Mouse (Mus musculus) small intestine, adult 2 months (tissue): ENCODE measurements at regions not wholly inside any gene's neighbourhood (a gene's known extent, or its start where the extent isn't known, plus 50 kb on each side); places are given as distances from the start of the nearest gene placed in this dataset.

Experiments
- H3K27ac ChIP-seq: fragments of 200-500 bp; 2 replicates; pipeline ENCODE4 v1.5.1; 2012; ENCODE audit warnings: low read depth, low read length, control low read depth, inconsistent platforms; ENCODE audit not compliant: insufficient read depth
- H3K27me3 ChIP-seq: fragments of 200-500 bp; 2 replicates; pipeline ENCODE4 v1.6.1; 2012; ENCODE audit warnings: mild to moderate bottlenecking, moderate library complexity, low read length, inconsistent platforms; ENCODE audit not compliant: control insufficient read depth, insufficient read depth
- H3K36me3 ChIP-seq: fragments of 200-500 bp; 2 replicates; pipeline ENCODE4 v1.6.1; 2012; ENCODE audit warnings: mild to moderate bottlenecking, low read length, control low read depth, inconsistent platforms; ENCODE audit not compliant: control insufficient read depth, insufficient read depth
- H3K4me1 ChIP-seq: fragments of 200-500 bp; 2 replicates; pipeline ENCODE4 v1.6.1; 2012; ENCODE audit warnings: low read length, inconsistent platforms, mixed read lengths; ENCODE audit not compliant: control insufficient read depth, insufficient read depth, insufficient read length
- H3K4me3 ChIP-seq: fragments of 200-500 bp; 2 replicates; pipeline ENCODE4 v1.5.1; 2012; ENCODE audit warnings: low read depth, mild to moderate bottlenecking, control low read depth, inconsistent platforms, low read length, moderate library complexity
- CTCF ChIP-seq: fragments of 200-500 bp; IDR thresholded peaks from 2 replicates; pipeline ENCODE4 v1.5.1; 2012; ENCODE audit warnings: low read depth, mild to moderate bottlenecking, control low read depth, inconsistent platforms, low read length, moderate library complexity, mixed read lengths; ENCODE audit not compliant: insufficient replicate concordance, insufficient read length; ENCODE audit errors: extremely low read depth
- POLR2A ChIP-seq: fragments of 200-500 bp; IDR thresholded peaks from 2 replicates; pipeline ENCODE4 v1.6.1; 2012; ENCODE audit warnings: low read depth, mild to moderate bottlenecking, control low read depth, inconsistent platforms, low read length, moderate library complexity
- WGBS: fragments of 180-500 bp; shearing (Covaris S2); methylation state at CpG from one replicate; pipeline ENCODE4 v1.1.7; 2018; 5-methylcytosine and 5-hydroxymethylcytosine counted together

GRCm38 (mm10) chr1:92325281-92325680 lies 129.8 kb upstream of the Hdac4 start:
- H3K4me1 ChIP-seq, result 0 out of 2 replicates have a peak, but pooled peaks cover 2% of the 10 kb centered on the region
- H3K27me3 ChIP-seq, result no peaks in the 10 kb centered on the region
- no peak overlapping the region for H3K27ac ChIP-seq
- WGBS, result 57% methylated on average over 7 of the region's 7 CpGs
- H3K36me3 ChIP-seq, result no peaks in the 10 kb centered on the region
- H3K4me3 ChIP-seq, result no peak overlapping the region
- TF ChIP-seq POLR2A (no peak), CTCF (no peak)

DNA sequence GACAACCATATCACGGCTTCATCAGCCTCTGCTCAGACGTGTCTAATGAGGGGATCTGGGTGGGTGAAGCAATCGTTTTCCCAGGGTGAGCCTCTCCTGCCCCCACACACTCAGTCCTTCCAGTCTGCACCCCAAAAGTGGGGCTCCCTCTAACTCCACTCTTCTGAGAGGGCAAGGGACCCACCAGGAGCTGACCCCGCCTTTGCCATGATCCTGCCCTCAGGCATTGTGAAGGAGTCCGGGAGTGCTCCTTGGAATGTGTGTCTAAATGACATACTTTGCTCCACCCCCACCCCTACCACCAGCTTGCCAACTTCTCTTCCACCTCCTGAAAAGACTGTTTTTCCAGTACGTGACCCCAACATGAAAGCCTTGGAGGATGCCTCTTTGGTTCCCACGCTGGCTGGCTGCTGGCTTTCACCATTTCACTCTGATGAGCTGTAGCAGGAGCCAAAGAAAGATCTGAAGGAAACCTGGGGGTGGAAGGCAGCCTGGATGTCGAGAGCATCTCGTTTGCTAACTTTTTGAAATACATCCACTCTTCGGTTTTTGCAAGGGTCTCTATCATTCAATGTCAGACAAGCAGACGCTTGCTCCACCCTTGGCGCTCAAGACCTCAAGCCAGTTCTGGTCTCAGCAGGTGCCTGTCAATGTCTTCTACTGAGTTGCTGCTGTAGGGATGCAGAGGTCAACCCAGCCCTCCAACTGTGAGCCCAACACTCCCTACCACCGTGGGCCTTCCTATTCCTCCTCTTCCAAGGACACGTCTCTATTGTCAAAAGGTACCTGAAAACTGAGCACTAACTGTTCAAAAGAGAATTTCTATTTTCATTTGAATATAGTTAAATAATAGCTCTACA lies 128.8 kb upstream of the Hdac4 start:
- TF ChIP-seq POLR2A (no peak), CTCF (no peak)
- Histone ChIP-seq H3K36me3 (no peaks in the 10 kb centered on the region), H3K4me1 (no peaks in the 10 kb centered on the region), H3K27me3 (no peaks in the 10 kb centered on the region), H3K27ac (no peak overlapping the region), H3K4me3 (no peak overlapping the region)
- WGBS, result 72% methylated on average over 14 of the region's 14 CpGs

DNA sequence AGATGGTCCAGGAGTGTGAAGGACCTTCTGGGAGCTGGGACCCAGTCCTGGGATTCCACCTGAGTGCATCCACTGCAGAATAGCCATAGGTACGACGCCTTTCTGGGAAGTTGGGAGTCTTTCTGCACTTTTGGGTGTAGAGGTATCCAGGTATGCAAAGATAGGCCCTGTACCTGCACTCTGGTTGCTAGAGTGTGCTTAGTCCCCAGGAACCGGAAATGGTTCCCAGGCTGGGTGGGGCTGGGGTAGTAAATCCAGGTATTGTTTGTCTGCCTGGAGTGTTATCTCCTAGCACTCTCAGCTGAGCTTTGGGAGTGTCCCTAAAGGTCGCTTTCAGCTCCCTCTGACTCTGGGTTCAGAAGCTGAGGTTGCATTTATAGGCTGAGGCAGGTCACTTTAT lies 121.6 kb upstream of the Hdac4 start:
- Histone ChIP-seq H3K36me3 (no peaks in the 10 kb centered on the region), H3K27ac (no peak overlapping the region), H3K27me3 (no peaks in the 10 kb centered on the region), H3K4me3 (no peak overlapping the region), H3K4me1 (peaks cover 8% of the 10 kb centered on the region; the same call in 1 of the 2 replicates)
- TF ChIP-seq POLR2A (no peak), CTCF (no peak)
- WGBS, result 62% methylated on average over 4 of the region's 4 CpGs

GRCm38 (mm10) chr1:92316191-92316723 lies 120.8 kb upstream of the Hdac4 start:
- WGBS, result 34% methylated on average over 10 of the region's 10 CpGs
- Histone ChIP-seq H3K27me3 (no peaks in the 10 kb centered on the region), H3K4me3 (no peak overlapping the region), H3K4me1 (peaks cover 8% of the 10 kb centered on the region; the same call in 1 of the 2 replicates), H3K36me3 (no peaks in the 10 kb centered on the region), H3K27ac (no peak overlapping the region)
- no peak for TF ChIP-seq POLR2A
- TF ChIP-seq CTCF, result no peak

DNA sequence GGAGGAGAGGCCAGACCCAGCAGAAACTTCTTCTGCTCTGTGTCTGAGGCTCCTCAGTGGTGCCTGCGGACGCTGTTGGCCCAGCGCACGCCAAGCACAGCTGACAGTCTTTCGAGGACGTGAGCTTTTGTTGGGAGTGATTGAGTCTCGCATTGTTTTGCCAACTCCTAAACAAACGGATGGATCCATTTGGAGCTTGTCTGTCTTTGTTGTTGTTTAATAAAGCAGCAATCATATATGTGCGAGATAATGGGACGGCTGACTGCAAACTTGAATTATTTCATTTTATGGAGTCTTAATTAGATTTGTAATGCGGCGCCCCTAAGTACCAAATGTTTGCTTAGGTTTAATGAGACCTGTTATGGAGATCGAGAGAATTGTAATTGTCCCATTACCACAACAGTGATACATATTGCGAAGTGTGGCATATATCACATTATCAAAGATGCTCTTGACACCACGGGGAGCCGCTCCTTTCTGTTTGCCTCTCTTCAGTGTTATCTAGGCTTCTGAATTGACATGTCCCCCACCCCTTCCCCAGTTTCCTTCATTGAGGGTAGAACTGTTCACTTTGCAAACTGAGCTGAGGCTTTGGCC lies 117.6 kb upstream of the Hdac4 start:
- no peak overlapping the region for H3K4me3 ChIP-seq
- TF ChIP-seq POLR2A (no peak), CTCF (no peak)
- H3K4me1 ChIP-seq, result peaks cover 8% of the 10 kb centered on the region; the same call in 1 of the 2 replicates
- no peaks in the 10 kb centered on the region for H3K27me3 ChIP-seq
- WGBS, result 69% methylated on average over 16 of the region's 16 CpGs
- no peak overlapping the region for H3K27ac ChIP-seq
- H3K36me3 ChIP-seq, result no peaks in the 10 kb centered on the region

- Histone ChIP-seq H3K27me3 (no peaks in the 10 kb centered on the region), H3K4me3 (no peak overlapping the region), H3K27ac (no peak overlapping the region), H3K36me3 (no peaks in the 10 kb centered on the region), H3K4me1 (no peaks in the 10 kb centered on the region)
- TF ChIP-seq CTCF (no peak), POLR2A (no peak)
- 83% methylated on average over 2 of the region's 2 CpGs for WGBS
These were observed 114.4 kb upstream of the Hdac4 start for GRCm38 (mm10) chr1:92309883-92310282.

- Histone ChIP-seq H3K36me3 (no peaks in the 10 kb centered on the region), H3K27ac (no peak overlapping the region), H3K4me3 (no peak overlapping the region), H3K4me1 (no peaks in the 10 kb centered on the region), H3K27me3 (no peaks in the 10 kb centered on the region)
- no peak for TF ChIP-seq CTCF
- no peak for TF ChIP-seq POLR2A
- WGBS, result 81% methylated on average over 6 of the region's 6 CpGs
These were observed 113.9 kb upstream of the Hdac4 start for GRCm38 (mm10) chr1:92309381-92309780.
